Mouse (Mus musculus): ENCODE measurements around the gene Arid5b.

Arid5b gene

DNA sequence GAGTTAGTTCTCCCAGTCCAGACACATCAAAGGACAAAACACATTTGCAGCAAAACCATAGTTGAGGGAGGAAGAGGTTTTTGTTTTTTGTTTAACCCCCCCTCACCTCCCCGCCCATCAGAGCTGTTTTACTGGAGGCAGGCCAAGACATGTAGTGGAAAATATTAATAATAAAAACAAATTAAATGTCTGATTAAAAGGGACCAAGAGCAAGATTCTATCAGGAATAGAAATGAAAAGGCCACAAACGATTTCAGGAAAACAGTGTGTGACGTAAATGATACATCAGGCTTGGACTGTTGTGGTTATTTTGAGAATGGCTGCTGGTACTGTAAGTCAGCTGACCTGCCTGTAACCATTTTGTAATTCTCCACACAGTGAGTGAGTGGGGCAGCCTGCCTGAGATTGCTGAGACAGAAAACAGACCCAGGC is 85.7 kb downstream of the Arid5b start:
- no peak for DNase-seq (ENCODE audit: low spot score)

DNA sequence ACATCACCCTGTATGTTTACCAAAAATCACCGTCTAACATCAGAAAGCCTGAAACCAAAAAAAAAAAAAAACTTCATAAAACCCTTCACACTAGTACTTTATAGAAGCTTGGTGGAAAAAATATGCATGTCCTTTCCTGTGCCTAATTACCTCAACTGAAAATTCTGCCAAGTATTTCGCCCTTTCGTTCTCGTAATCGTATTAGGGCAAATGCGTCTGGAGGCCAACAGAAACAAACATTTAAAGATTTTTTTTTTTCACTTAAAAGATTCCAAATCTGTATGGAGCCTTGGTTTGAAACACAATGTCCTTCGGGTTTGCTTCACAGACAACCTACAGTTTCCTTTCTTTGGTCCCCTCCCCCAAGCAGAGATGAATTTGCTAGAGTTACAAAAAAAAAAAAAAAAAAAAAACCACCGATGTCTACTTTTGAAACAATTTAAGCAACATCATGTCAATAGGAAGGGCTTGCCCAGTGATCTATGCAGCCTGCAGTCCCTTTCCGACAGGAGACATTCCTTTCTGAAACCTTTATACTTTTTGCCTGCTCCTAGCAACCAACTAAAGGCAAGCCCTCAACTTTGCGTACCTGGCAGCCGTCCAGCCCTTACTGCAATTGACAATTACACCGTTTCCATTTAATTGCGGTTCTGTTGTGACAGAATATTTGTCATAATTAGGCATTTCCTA is 86.7 kb downstream of the Arid5b start:
- peak; percentile 26 for DNase-seq (ENCODE audit: low spot score)

DNA sequence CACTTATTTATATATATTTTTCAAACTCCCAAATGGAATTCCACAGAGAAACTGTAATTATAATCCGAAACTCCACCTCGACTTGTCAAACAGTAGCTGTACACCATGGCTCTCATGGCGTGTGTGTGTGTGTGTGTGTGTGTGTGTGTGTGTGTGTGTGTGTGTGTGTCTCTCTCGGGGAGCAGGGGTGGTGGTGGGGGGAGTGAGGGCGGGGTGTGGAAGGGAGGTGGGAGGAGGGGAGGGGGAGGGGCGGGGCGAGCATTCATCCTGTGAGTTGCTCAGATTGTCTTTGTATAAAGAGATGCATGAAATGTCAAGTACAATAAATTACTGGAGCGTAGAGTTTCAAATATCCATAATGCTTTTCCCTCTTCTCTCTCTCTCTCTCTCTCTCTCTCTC is 87.4 kb downstream of the Arid5b start:
- no peak for DNase-seq (ENCODE audit: low spot score)

DNA sequence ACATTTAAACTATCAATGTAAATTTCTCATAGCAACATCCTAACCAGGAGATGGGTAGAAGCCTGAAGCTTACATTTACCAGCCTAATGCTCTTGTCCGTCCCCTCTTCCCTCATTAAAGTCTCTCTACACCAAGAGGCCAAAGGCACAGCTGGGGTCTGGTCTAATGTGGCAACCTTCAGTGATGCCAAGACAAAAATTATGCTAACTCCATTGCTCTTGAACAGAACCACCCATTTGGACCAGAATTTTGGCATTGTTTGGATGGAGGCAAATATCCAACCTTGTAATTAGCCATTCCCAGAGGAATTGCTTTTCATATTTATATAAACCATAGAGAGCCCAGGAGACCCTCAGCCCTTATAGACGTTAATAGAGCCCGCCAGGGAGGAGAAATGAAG is 88.7 kb downstream of the Arid5b start:
- no peak for DNase-seq (ENCODE audit: low spot score)

GRCm38 (mm10) chr10:68183096-68183495 is 95.4 kb downstream of the Arid5b start:
- DNase-seq (ENCODE audit: low spot score), result no peak

GRCm38 (mm10) chr10:68182266-68182665 is 96.3 kb downstream of the Arid5b start:
- no peak for DNase-seq (ENCODE audit: low spot score)

DNA sequence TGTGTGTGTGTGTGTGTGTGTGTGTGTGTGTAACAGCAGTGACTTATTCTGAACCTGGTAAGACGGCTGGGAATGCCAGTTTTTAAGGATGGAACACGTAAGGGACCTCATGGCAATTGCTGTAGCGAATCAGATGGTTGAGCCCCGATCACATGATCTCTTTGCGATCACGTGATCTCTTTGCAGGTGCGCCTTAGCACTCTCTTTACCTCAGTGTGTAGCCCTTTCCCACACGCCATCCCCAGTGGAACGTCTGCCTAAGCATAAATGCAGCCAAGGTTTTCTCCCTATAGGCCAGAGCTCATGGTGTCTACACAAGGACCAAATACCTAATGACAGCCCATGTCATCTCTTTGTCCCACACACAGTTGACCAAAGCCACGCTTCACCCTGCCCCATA is 97.4 kb downstream of the Arid5b start:
- peak; percentile 41 for DNase-seq (ENCODE audit: low spot score)

DNA sequence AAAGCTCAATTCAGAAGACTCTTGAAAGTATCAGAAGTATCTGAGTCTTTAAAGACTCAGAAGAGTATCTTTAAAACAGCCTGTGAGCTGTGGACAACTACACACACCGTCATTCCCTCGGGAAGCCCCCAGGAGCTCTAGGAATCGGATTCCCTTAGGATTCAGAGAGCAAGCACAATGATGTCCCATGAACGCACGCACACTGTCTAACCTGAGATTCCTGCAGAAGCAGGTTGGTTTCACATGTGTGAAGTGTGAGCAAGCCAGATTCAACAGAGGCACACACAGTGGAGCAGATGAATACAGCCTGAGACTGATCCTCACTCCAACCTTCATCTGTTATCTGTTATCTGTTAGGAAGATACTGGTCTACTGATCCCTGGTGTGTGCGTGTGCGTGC is 97.8 kb downstream of the Arid5b start:
- DNase-seq (ENCODE audit: low spot score), result no peak

GRCm38 (mm10) chr10:68180151-68180550 is 98.4 kb downstream of the Arid5b start:
- no peak for DNase-seq (ENCODE audit: low spot score)

DNA sequence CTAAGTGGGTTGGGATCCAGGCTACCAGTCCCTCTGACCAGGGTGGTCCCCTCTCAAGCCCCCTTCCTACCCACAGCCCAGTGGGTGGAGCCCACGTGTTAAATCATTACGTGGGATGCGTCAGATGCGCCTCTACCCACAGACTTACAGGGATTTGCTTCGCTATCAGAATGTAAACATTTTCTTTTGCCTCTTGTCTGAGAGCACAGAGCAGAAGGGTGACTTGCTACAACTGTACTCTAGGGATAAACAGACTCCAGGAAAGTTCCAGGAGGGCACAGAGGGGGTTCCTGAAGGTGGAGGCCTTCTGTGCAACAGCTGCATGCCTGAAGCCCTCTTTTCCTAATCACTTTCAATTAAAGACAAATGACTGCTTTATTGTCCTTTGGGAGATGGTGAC is 98.8 kb downstream of the Arid5b start:
- DNase-seq (ENCODE audit: low spot score), result no peak

DNA sequence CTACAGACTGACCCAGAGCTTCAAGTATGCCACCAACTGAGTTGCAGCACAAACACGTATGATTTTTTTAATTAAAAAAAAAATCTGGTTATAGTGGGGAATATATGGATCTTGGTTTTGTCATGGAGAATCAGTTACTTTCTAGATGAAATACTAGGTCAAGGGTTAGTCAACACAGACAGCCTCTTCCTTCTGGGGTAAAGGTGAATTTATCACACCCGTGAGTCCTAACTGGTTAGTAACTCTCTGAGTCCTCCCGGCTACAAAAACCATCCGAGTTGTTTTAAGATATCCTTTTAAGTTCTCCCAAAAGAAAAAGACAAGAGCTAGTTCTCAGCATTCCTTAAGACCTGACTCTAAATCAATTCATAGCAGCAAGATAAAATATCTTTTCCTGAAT is 99.2 kb downstream of the Arid5b start:
- DNase-seq (ENCODE audit: low spot score), result no peak

- DNase-seq (ENCODE audit: low spot score), result no peak
These were observed 100.6 kb downstream of the Arid5b start for GRCm38 (mm10) chr10:68177697-68178485.

DNA sequence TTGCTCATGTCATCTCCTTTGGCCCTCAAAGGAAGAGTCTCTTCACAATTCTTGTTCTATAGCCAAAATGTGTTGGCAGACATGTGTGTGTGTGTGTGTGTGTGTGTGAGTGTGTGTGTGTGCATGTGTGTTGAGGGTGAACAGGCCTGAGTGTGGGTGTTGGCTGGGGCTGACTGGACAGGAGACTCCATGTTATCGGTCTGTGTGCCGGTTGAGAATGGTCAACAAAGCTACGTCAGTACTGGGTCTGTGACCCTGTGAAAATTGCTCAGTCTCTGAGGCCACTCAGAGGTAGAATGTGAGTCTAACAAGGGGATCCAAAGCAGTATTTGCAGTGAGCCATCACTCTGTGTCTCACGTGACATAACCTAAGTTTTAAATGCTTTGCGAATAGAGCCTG is 102.7 kb downstream of the Arid5b start:
- DNase-seq (ENCODE audit: low spot score), result no peak

DNA sequence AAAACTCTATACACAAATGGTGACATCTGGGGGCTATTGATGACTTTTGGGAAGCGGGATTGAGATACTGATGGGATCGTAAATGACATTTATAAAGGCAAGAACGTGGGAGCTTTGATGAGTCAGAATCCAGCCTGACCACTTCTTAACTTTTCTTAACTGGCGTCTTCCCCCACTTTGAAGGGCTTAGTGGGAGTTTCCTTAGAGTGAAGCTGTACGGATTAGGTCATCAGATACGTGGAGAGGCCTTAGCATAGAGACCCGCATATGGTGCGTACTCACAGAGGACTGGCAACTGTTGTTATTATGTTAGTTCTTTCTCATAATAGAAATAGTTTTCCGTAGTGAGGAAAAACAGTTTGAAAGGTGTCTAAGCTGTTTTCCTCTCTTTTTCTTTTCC is 104.9 kb downstream of the Arid5b start:
- DNase-seq (ENCODE audit: low spot score), result no peak

- DNase-seq (ENCODE audit: low spot score), result no peak
These were observed 105.6 kb downstream of the Arid5b start for GRCm38 (mm10) chr10:68172906-68173305.

GRCm38 (mm10) chr10:68171974-68172373 is 106.6 kb downstream of the Arid5b start:
- DNase-seq (ENCODE audit: low spot score), result no peak

DNA sequence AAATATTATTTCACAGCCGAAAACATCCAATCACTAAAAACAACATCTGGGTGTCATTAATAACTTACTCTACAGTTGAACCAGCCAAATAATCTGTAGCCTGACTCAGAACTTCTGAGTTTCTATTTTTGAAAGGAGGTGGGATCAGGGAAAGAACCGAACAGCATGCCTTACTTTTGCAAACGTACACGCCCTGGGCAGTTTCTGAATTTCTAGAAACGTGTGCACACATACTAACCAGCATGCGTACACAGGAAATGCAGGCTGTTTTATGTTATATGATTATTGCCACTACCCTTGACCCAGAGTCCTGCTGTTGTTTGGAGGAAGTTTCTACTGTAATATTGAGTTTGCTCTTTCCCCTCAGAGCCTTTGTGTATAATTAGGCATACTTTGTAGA is 109.9 kb downstream of the Arid5b start:
- no peak for DNase-seq (ENCODE audit: low spot score)

GRCm38 (mm10) chr10:68168141-68168540 is 110.4 kb downstream of the Arid5b start:
- no peak for DNase-seq (ENCODE audit: low spot score)

DNA sequence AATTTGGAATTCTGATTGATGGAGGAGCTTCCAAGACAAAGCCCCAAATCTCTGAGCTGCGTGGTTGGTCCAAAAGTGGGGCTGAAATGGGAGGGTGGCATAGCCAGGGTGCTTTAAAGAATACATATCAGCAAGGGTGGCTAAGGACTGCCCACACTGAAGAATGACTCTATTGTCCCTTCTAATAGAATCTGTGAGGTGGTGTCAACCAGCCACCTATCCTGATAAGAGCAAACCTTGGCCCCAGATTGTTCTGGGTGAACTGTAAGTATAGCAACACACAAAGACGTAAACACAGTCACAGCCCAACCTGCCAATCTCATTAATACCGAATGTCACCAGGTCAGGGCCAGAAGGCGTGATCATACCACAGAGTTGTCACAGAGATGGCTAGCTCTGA is 111.4 kb downstream of the Arid5b start:
- no peak for DNase-seq (ENCODE audit: low spot score)

DNA sequence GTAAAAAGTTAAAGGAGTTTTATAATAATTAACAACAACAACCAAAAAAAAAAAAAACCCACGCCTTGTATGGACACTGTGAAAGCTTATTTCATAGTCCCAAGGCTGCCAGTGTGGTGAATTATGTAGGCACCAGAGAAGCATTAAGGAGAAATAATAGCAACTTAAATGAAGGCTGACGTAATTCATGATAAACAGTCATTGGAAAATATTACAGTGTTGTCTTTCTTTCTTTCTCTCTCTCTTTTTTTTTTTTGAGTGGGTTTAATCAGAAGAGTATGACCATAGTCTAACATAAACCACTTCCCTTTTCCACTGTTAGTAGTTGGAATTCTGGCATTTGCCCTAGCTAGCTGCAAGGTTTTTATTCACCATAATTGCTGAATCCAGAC is 111.8 kb downstream of the Arid5b start:
- DNase-seq (ENCODE audit: low spot score), result no peak

DNA sequence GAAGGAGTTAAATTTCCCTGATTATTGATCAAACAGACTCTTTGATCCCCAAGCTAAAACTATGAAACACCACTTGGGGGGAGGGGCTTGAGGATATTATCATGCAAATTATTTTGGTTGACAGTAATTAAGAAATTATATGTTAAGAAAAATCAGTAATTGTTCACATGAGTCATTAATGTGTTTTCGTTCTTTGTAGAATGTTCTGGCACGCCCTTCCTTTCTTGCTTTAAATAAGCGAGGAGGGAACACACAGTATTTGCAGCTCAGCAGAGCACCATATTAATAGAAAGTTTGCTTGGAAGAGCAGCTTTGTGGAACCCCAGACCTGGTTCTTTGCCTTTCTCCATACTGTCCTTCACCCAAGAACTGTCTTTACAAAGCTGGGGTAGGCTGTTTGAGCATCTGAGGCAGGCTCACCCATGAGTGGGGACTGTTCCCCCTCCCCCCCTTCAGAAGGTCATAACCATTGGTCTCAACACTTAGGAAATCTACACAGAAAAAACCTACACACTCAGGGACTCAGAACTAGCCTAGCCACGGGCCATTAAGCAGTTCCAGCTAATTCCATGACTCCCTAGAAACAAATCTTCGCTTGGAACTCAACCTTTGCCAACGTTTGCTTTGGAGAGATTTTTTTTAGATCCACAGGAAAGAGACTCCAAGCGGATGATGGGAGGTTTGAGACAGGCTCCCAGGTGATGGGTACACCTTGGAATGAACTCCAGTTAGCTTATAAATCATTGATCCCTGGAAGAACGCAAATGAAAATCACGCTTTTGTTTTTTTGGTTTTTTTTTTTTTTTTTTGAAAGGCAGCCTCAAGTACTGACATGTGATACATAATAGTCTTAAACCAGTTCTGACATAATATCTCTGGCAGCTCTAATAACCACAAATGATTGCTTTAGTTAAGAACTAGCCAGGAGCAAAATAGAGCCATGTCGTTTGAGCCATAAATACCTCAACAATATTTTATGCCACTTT is 112.5 kb downstream of the Arid5b start:
- no peak for DNase-seq (ENCODE audit: low spot score)
